Mouse (Mus musculus): ENCODE results near the gene Tpbg.

Tpbg gene

GRCm38 (mm10) chr9:85862562-85862961 is 20.4 kb downstream of the Tpbg start:
- no peak for TF ChIP-seq GATA4 (IDR thresholded peaks at IDR 0.05; ENCODE audit: insufficient replicate concordance, low read length)

GRCm38 (mm10) chr9:85872908-85873307 is 30.7 kb downstream of the Tpbg start:
- TF ChIP-seq GATA4 (IDR thresholded peaks at IDR 0.05; ENCODE audit: insufficient replicate concordance, low read length) = no peak

- no peak for TF ChIP-seq GATA4 (IDR thresholded peaks at IDR 0.05; ENCODE audit: insufficient replicate concordance, low read length)
These were observed 51.5 kb downstream of the Tpbg start for GRCm38 (mm10) chr9:85893681-85894080.

All from liver, adult (tissue).